Comparison of ENCODE assay signal across 15 mouse cellular contexts in the genomic region with DNA sequence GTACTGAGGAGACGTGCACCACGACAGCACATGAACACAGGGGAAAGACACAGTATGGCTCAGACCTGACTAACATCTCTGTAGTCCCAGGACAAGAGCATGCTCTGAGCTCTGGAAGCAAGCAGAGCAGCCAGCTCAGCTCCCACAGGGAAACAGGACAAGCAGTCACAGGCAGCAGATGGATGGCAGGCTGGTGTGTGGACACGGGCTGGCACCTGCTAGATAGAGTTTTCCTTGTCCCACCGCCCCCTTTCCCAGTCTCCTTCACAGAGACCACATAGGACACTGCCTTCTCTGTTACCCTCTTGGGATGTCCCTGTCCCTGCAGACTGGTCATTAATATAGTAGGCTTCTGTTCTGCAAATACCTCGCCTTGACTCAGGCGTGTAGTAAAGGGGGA.
DNase-seq lines count a peak whose midpoint lies in the region; ATAC-seq lines count a peak whose summit lies in the region.
"Had no signal": no experiment of that assay in that cellular context is flagged by ENCODE, and none has a peak within 500 bp of the region (broad histone marks: within the 10 kb centered on the region; RNA-seq: fewer than 3 reads in every experiment).

No protein-coding gene starts in this region.

- H3K27me3 ChIP-seq in intestine, embryonic 15.5 days (replicated peaks) = no peaks in the 10 kb centered on the region
- H3K27me3 ChIP-seq in intestine, embryonic 16.5 days (replicated peaks; ENCODE audit: control insufficient read depth, insufficient read depth, low read length) = no peaks in the 10 kb centered on the region
- H3K27me3 ChIP-seq in midbrain, embryonic 16.5 days (ENCODE audit: control insufficient read depth, insufficient read depth, low read depth, low read length) = no peaks in the 10 kb centered on the region
- H3K27me3 ChIP-seq in midbrain, embryonic 11.5 days (ENCODE audit: control insufficient read depth, insufficient read depth, low read length) = no peaks in the 10 kb centered on the region
- H3K27me3 ChIP-seq in hindbrain, embryonic 16.5 days (replicated peaks; ENCODE audit: control insufficient read depth, insufficient read depth, low read length) = no peaks in the 10 kb centered on the region
- H3K27me3 ChIP-seq: embryonic facial prominence, embryonic 15.5 days; neural tube, embryonic 13.5 days had no signal

- no peaks in the 10 kb centered on the region for H3K36me3 ChIP-seq in intestine, embryonic 15.5 days
- H3K36me3 ChIP-seq in intestine, embryonic 16.5 days (ENCODE audit: control insufficient read depth, insufficient read depth, low read length) = no peaks in the 10 kb centered on the region
- H3K36me3 ChIP-seq in midbrain, embryonic 16.5 days (ENCODE audit: control insufficient read depth, insufficient read depth, low read length) = no peaks in the 10 kb centered on the region
- no peaks in the 10 kb centered on the region for H3K36me3 ChIP-seq in midbrain, embryonic 11.5 days (ENCODE audit: control insufficient read depth, insufficient read depth, low read length)
- H3K36me3 ChIP-seq in hindbrain, embryonic 16.5 days (ENCODE audit: control insufficient read depth, insufficient read depth, low read length) = no peaks in the 10 kb centered on the region
- H3K36me3 ChIP-seq: embryonic facial prominence, embryonic 15.5 days; neural tube, embryonic 13.5 days had no signal

- H3K27ac ChIP-seq in intestine, embryonic 15.5 days = no peak overlapping the region
- no peak overlapping the region for H3K27ac ChIP-seq in intestine, embryonic 16.5 days (ENCODE audit: low read length)
- no peak overlapping the region for H3K27ac ChIP-seq in midbrain, embryonic 16.5 days (ENCODE audit: low read length)
- no peak overlapping the region for H3K27ac ChIP-seq in midbrain, embryonic 11.5 days (ENCODE audit: low read depth, low read length)
- H3K27ac ChIP-seq in hindbrain, embryonic 16.5 days (ENCODE audit: low read depth, low read length) = peak overlapping the region; percentile 1; the same call in 1 of the 2 replicates
- H3K27ac ChIP-seq: embryonic facial prominence, embryonic 15.5 days; neural tube, embryonic 13.5 days had no signal

- H3K4me3 ChIP-seq in intestine, embryonic 15.5 days (replicated peaks) = no peak overlapping the region
- H3K4me3 ChIP-seq in intestine, embryonic 16.5 days (ENCODE audit: low read length) = no peak overlapping the region
- H3K4me3 ChIP-seq in midbrain, embryonic 16.5 days (ENCODE audit: low read depth, low read length) = no peak overlapping the region
- no peak overlapping the region for H3K4me3 ChIP-seq in midbrain, embryonic 11.5 days (ENCODE audit: low read depth, low read length)
- H3K4me3 ChIP-seq in hindbrain, embryonic 16.5 days (ENCODE audit: low read length) = no peak overlapping the region
- H3K4me3 ChIP-seq: embryonic facial prominence, embryonic 15.5 days; neural tube, embryonic 13.5 days had no signal

- 81% methylated on average over 6 of the region's 6 CpGs for WGBS in intestine, embryonic 15.5 days
- WGBS in intestine, embryonic 16.5 days = 78% methylated on average over 6 of the region's 6 CpGs
- 83% methylated on average over 6 of the region's 6 CpGs for WGBS in midbrain, embryonic 16.5 days
- WGBS in midbrain, embryonic 11.5 days = 95% methylated on average over 6 of the region's 6 CpGs
- 57% methylated on average over 6 of the region's 6 CpGs for WGBS in hindbrain, embryonic 16.5 days

- H3K4me1 ChIP-seq in intestine, embryonic 15.5 days (replicated peaks) = peaks cover 26% of the 10 kb centered on the region
- H3K4me1 ChIP-seq in intestine, embryonic 16.5 days (ENCODE audit: control insufficient read depth, insufficient read depth, low read length) = peaks cover 20% of the 10 kb centered on the region
- peaks cover 16% of the 10 kb centered on the region for H3K4me1 ChIP-seq in midbrain, embryonic 16.5 days (ENCODE audit: control insufficient read depth, insufficient read depth, low read length)
- peaks cover 2% of the 10 kb centered on the region for H3K4me1 ChIP-seq in midbrain, embryonic 11.5 days (ENCODE audit: control insufficient read depth, insufficient read depth, low read length)
- H3K4me1 ChIP-seq in hindbrain, embryonic 16.5 days (ENCODE audit: control insufficient read depth, insufficient read depth, low read depth, low read length) = peaks cover 23% of the 10 kb centered on the region

- peak; percentile 44 for DNase-seq in cerebellum, adult 11-12 months
- DNase-seq in cerebellum, adult 9-10 months = no peak
- DNase-seq in midbrain, embryonic 11.5 days (ENCODE audit: low spot score, missing footprints) = no peak
- no peak for DNase-seq in adrenal gland, adult (ENCODE audit: inconsistent age in 2 of 2, low spot score in 1 of 2)
- DNase-seq: heart, adult 11 months; heart, postnatal 14 days; kidney, adult 8-10 months had no signal

- no peaks in the 10 kb centered on the region for H3K9me3 ChIP-seq in intestine, embryonic 15.5 days
- H3K9me3 ChIP-seq in intestine, embryonic 16.5 days (ENCODE audit: control insufficient read depth, low read length) = no peaks in the 10 kb centered on the region
- no peaks in the 10 kb centered on the region for H3K9me3 ChIP-seq in midbrain, embryonic 16.5 days (replicated peaks; ENCODE audit: control insufficient read depth, low read length, poor library complexity, severe bottlenecking)
- no peaks in the 10 kb centered on the region for H3K9me3 ChIP-seq in midbrain, embryonic 11.5 days (ENCODE audit: control insufficient read depth, low read length)
- H3K9me3 ChIP-seq in hindbrain, embryonic 16.5 days (ENCODE audit: control insufficient read depth, low read length) = no peaks in the 10 kb centered on the region
- H3K9me3 ChIP-seq: embryonic facial prominence, embryonic 15.5 days; neural tube, embryonic 13.5 days had no signal

- no peak for ATAC-seq in intestine, embryonic 15.5 days
- ATAC-seq in intestine, embryonic 16.5 days = no peak
- ATAC-seq in midbrain, embryonic 16.5 days = peak; percentile 27; the same call in 1 of the 2 replicates
- no peak for ATAC-seq in midbrain, embryonic 11.5 days (ENCODE audit: low FRiP score)
- peak; percentile 63 for ATAC-seq in hindbrain, embryonic 16.5 days
- ATAC-seq: lung, postnatal 0 days had no signal

- 0 out of 2 replicates have a peak overlapping the region, but pooled peaks have one; percentile 8 for H3K9ac ChIP-seq in intestine, embryonic 15.5 days
- H3K9ac ChIP-seq in intestine, embryonic 16.5 days (ENCODE audit: low read depth, low read length) = no peak overlapping the region
- H3K9ac ChIP-seq in midbrain, embryonic 16.5 days (ENCODE audit: low read depth, low read length) = no peak overlapping the region
- H3K9ac ChIP-seq in midbrain, embryonic 11.5 days (ENCODE audit: low read length) = no peak overlapping the region
- H3K9ac ChIP-seq in hindbrain, embryonic 16.5 days (ENCODE audit: low read depth, low read length) = no peak overlapping the region
- H3K9ac ChIP-seq: embryonic facial prominence, embryonic 15.5 days; neural tube, embryonic 13.5 days had no signal

- no peak overlapping the region for H3K4me2 ChIP-seq in intestine, embryonic 15.5 days (replicated peaks)
- no peak overlapping the region for H3K4me2 ChIP-seq in intestine, embryonic 16.5 days (ENCODE audit: low read depth, low read length)
- no peak overlapping the region for H3K4me2 ChIP-seq in midbrain, embryonic 16.5 days (ENCODE audit: low read length)
- H3K4me2 ChIP-seq in midbrain, embryonic 11.5 days = no peak overlapping the region
- no peak overlapping the region for H3K4me2 ChIP-seq in hindbrain, embryonic 16.5 days (ENCODE audit: low read length)
- H3K4me2 ChIP-seq: embryonic facial prominence, embryonic 15.5 days; liver, embryonic 11.5 days; neural tube, embryonic 13.5 days had no signal

Comparison
In these comparisons a context has a peak if more than half of its experiments do, and no peak if none do; other contexts are left out.
1. ATAC-seq: peak in midbrain, embryonic 16.5 days (single experiment) and hindbrain, embryonic 16.5 days (single experiment); none in intestine, embryonic 15.5 days (single experiment), intestine, embryonic 16.5 days (single experiment) and midbrain, embryonic 11.5 days (single experiment).